Mouse (Mus musculus) thymus, adult 2 months (tissue): ENCODE data around the gene Mindy4. TPM values are rescaled to one million over a fixed set of nuclear protein-coding genes. Genes with fewer than 3 reads are reported as not detected.

Source experiments
- DNase-seq: peaks from one replicate; pipeline ENCODE4 v3.0.0; 2021
- H3K27ac ChIP-seq: fragments of 200-500 bp; 2 replicates; pipeline ENCODE4 v1.5.1; 2012; ENCODE audit warnings: low read length, control low read depth; ENCODE audit not compliant: control insufficient read depth, insufficient read depth
- H3K27me3 ChIP-seq: fragments of 200-500 bp; 2 replicates; pipeline ENCODE4 v1.6.1; 2012; ENCODE audit warnings: mild to moderate bottlenecking, low read length, moderate library complexity, mixed read lengths; ENCODE audit not compliant: control insufficient read depth, insufficient read depth
- H3K36me3 ChIP-seq: fragments of 200-500 bp; 2 replicates; pipeline ENCODE4 v1.6.1; 2012; ENCODE audit warnings: mild to moderate bottlenecking, low read length, moderate library complexity; ENCODE audit not compliant: control insufficient read depth, insufficient read depth
- H3K4me1 ChIP-seq: fragments of 200-500 bp; replicated peaks from 2 replicates; pipeline ENCODE4 v1.6.1; 2012; ENCODE audit warnings: low read length; ENCODE audit not compliant: control insufficient read depth, insufficient read depth
- H3K4me3 ChIP-seq: fragments of 200-500 bp; 2 replicates; pipeline ENCODE4 v1.5.1; 2012; ENCODE audit warnings: mild to moderate bottlenecking, low read length, control low read depth, moderate library complexity; ENCODE audit not compliant: control insufficient read depth, insufficient read depth
- CTCF ChIP-seq: fragments of 200-500 bp; IDR thresholded peaks from 2 replicates; pipeline ENCODE4 v1.5.1; 2012; ENCODE audit warnings: mild to moderate bottlenecking, control low read depth, low read length, moderate library complexity, borderline replicate concordance; ENCODE audit not compliant: control insufficient read depth, poor library complexity, insufficient read depth; ENCODE audit errors: extremely low read depth
- POLR2A ChIP-seq: fragments of 200-500 bp; IDR thresholded peaks from 2 replicates; pipeline ENCODE4 v1.6.1; 2012; ENCODE audit warnings: mild to moderate bottlenecking, low read length, control low read depth, moderate library complexity; ENCODE audit not compliant: control insufficient read depth, poor library complexity, insufficient read depth; ENCODE audit errors: extremely low read depth
- WGBS: fragments of 180-500 bp; shearing (Covaris S2); methylation state at CpG from one replicate; pipeline ENCODE4 v1.1.7; 2018; 5-methylcytosine and 5-hydroxymethylcytosine counted together
- polyA plus RNA-seq: library from polyadenylated mRNA; depleted of rRNA; stranded (reverse); fragments of >200 nt; gene quantifications from 2 replicates; pipeline ENCODE4 v1.2.3, GENCODE M21; 2012

Mindy4 gene
- polyA plus RNA-seq, 1 experiment, result 9.2 TPM

- H3K36me3 ChIP-seq, result no peaks in the 10 kb centered on the region
- no peaks in the 10 kb centered on the region for H3K27me3 ChIP-seq
- no peak overlapping the region for H3K4me3 ChIP-seq
- TF ChIP-seq CTCF (no peak), POLR2A (no peak)
- no peak for DNase-seq
- H3K4me1 ChIP-seq, result no peaks in the 10 kb centered on the region
- WGBS, result 97% methylated on average over 3 of the region's 3 CpGs
- H3K27ac ChIP-seq, result no peak overlapping the region
Measured at GRCm38 (mm10) chr6:55193171-55193570, 10.0 kb upstream of the Mindy4 start.

GRCm38 (mm10) chr6:55199047-55199446, 4.1 kb upstream of the Mindy4 start:
- H3K4me3 ChIP-seq, result no peak overlapping the region
- TF ChIP-seq CTCF (no peak), POLR2A (no peak)
- H3K27me3 ChIP-seq, result no peaks in the 10 kb centered on the region
- H3K27ac ChIP-seq, result no peak overlapping the region
- 98% methylated on average over 3 of the region's 3 CpGs for WGBS
- no peaks in the 10 kb centered on the region for H3K36me3 ChIP-seq
- H3K4me1 ChIP-seq, result peaks cover 9% of the 10 kb centered on the region
- no peak for DNase-seq

GRCm38 (mm10) chr6:55203931-55204330, 748 bp downstream of the Mindy4 start:
- Histone ChIP-seq H3K36me3 (no peaks in the 10 kb centered on the region), H3K4me1 (peaks cover 9% of the 10 kb centered on the region), H3K27me3 (no peaks in the 10 kb centered on the region), H3K4me3 (no peak overlapping the region), H3K27ac (no peak overlapping the region)
- WGBS, result 98% methylated on average over 3 of the region's 3 CpGs
- TF ChIP-seq POLR2A (no peak), CTCF (no peak)
- DNase-seq, result no peak

GRCm38 (mm10) chr6:55207786-55208185, 4.6 kb downstream of the Mindy4 start:
- 90% methylated on average over 8 of the region's 8 CpGs for WGBS

GRCm38 (mm10) chr6:55210423-55211365, 7.5 kb downstream of the Mindy4 start:
- no peaks in the 10 kb centered on the region for H3K4me1 ChIP-seq
- no peak for DNase-seq
- no peaks in the 10 kb centered on the region for H3K27me3 ChIP-seq
- no peak overlapping the region for H3K4me3 ChIP-seq
- no peaks in the 10 kb centered on the region for H3K36me3 ChIP-seq
- no peak overlapping the region for H3K27ac ChIP-seq
- WGBS, result 91% methylated on average over 15 of the region's 15 CpGs
- TF ChIP-seq CTCF (no peak), POLR2A (no peak)

More at GRCm38 (mm10) chr6:55207786-55208185, 4.6 kb downstream of the Mindy4 start:
- Histone ChIP-seq H3K4me1 (peaks cover 8% of the 10 kb centered on the region), H3K36me3 (no peaks in the 10 kb centered on the region), H3K27ac (no peak overlapping the region), H3K27me3 (no peaks in the 10 kb centered on the region), H3K4me3 (no peak overlapping the region)
- no peak for DNase-seq
- no peak for TF ChIP-seq POLR2A

GRCm38 (mm10) chr6:55214541-55214940, 11.4 kb downstream of the Mindy4 start:
- no peak for DNase-seq
- WGBS, result 99% methylated on average over 3 of the region's 3 CpGs
- Histone ChIP-seq H3K4me1 (no peaks in the 10 kb centered on the region), H3K27me3 (no peaks in the 10 kb centered on the region), H3K27ac (no peak overlapping the region), H3K4me3 (no peak overlapping the region), H3K36me3 (no peaks in the 10 kb centered on the region)
- TF ChIP-seq CTCF (no peak), POLR2A (no peak)
